Mouse (Mus musculus): ENCODE measurements at regions not wholly inside any gene's neighbourhood (a gene's known extent, or its start where the extent isn't known, plus 50 kb on each side); places are given as distances from the start of the nearest gene placed in this dataset.

DNA sequence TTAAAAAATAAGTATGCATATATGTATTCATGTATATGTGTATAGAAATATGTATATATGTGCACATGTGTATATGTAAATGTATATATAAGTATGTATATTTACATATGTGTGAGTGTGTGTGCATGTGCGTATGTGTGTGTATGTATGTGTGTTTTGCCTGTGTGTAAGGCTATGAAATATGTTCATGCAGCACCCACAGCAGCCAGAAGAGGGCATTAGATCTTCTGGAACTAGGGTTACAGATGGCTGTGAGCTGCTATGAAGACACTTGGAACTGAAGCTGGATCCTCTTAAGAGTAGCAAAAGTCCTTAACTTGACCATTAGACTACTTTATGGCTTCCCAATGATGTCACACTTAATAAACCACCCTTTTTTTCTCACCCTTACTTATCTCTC, 166.2 kb upstream of the Nampt start:
- no peak for DNase-seq

DNA sequence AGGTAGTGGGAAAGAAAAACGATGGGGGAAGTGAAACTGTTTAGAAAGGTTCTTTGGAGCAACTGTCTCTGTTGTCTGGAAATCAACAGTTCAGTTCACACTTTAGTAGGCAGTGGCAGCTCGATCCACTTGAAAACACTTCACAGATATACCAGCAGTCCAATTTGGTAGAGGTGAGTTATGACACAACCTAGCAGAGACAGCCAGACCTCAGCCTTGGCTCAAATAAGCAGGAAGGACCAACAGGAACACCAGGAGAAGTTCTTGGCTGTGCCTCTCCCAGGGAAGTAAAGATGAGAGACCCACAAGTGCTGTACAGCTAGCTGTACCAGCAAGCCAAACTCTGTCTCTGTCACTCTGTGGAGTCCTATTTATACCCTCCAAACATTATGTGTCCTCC, 163.2 kb upstream of the Nampt start:
- no peak for DNase-seq

- peak; percentile 82 for DNase-seq
Measured at GRCm38 (mm10) chr12:32661782-32662413, 157.4 kb upstream of the Nampt start.

DNA sequence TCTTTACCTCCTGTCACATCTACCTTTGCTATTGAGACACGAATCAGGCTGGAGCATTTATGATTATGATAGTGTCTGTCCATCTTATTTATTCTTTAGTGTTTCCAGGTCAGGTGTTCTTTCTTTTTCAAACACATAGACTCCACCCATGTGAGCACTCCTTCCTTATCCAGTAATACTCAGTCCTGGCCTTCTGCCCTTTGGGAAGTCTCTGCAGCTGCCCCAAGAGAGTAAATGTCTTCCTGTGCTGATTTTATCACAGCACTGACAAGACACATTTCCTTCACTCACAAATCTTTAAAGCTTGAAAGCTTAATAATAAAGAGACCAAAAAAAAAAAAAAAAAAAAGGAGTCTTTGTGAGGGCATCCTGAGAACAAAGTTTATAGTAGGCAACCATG, 153.3 kb upstream of the Nampt start:
- DNase-seq: no peak

GRCm38 (mm10) chr12:32677908-32678307, 141.4 kb upstream of the Nampt start:
- peak; percentile 81 for DNase-seq

- DNase-seq: no peak
Measured at GRCm38 (mm10) chr12:32678756-32679155, 140.6 kb upstream of the Nampt start.

GRCm38 (mm10) chr12:32681910-32682309, 137.4 kb upstream of the Nampt start:
- DNase-seq: peak; percentile 79

DNA sequence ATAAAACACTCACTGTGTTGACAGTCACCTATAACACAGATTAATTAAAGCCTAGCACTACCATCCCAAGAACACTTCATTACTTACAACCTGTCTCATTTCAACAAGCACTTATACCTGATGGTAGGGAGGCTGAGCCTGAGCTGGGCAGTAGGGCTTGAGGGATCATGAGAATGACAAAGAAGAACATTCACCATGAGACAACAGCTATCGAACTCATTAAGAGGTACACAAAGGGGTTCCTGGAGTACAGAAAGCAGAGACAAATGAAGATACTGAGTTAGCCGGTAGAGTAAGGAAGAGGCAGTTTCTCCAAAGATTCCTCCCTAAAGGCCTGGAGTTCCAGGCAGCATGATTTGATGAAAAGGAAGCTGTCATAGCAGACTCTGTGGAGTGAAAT, 136.0 kb upstream of the Nampt start:
- DNase-seq: no peak

DNA sequence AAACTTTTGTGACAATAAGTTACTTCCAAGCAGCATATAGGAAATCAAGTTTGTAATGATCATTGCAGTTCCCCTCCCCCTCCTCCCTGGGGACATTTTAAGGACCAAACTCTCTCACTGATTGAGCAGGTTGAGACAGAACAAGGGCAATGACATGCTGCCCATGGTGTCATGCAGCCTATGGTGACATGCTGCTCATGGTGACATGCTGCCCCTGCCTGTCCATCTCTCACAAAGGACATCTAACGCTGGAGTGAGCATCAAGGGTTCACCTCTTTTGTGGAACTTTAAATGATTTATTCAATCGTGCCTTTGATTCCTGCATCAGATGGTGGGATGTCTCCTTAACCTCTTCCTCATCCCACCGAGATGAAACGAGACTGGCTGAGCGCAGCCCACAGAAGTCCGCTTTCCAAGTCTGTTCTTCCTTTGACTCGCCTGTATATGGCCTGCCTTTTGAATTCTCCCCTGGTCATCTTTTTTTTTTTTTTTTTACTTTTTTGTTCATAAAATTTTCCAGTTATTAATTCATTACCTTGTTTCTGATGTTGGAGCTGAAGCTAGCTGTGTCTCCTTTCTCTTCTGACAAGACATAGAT, 133.5 kb upstream of the Nampt start:
- no peak for DNase-seq

GRCm38 (mm10) chr12:32689361-32689760, 130.0 kb upstream of the Nampt start:
- peak; percentile 66 for DNase-seq

- DNase-seq: no peak
Measured at GRCm38 (mm10) chr12:32690096-32690495, 129.2 kb upstream of the Nampt start.

DNA sequence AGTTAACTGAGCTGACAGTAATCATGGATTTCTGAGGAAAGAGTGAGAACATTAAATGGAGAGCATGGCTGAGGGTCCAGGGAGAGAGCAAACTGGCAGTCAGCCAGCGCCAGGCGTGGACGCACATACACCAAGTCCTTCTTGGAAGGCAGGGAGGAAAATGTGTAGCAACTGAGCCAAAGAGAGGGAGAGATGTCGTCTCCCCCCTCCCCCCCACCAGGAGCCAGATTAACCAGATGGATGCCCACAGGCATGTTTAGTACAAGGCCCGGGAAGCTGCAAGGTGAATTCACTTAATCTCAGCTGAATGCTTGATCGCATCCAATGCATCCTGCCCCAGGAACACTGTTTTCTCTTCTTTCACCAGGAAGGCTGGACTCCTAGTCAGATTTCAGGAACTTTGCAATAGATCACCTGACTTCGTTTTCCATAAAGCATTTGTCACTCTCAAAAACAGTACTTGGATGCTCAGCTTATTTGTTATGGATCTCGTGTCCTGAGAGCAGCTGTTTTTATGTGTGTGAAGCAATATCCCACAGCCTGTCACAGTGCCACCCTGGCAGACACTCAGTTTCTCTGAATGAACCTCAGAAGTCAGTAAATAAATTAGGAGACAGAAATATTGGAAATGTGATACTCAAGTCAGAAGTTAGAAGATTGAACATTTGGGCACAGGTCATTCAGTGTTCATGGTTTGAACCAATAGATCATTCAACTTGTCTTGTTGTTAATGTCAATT, 127.1 kb upstream of the Nampt start:
- DNase-seq: peak; percentile 47

DNA sequence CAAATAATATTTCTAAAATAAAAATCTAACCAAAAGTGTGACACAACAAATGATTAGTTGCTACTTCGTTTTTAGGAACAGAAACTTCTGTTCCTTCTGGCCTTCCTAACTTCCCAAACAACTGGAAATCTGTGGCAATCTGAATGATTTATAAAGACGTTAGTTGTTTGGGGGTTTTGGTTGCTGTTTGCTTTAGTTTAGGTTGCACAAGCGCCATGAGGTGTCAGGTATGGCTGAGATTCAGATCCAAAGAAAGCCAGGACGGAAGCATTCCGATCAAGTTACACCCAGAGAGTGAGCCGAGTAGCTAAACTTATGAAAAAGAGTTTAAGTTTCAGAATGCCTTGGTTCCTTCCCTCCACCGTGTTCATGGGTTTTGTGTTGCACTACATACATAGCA, 126.4 kb upstream of the Nampt start:
- DNase-seq: no peak

DNA sequence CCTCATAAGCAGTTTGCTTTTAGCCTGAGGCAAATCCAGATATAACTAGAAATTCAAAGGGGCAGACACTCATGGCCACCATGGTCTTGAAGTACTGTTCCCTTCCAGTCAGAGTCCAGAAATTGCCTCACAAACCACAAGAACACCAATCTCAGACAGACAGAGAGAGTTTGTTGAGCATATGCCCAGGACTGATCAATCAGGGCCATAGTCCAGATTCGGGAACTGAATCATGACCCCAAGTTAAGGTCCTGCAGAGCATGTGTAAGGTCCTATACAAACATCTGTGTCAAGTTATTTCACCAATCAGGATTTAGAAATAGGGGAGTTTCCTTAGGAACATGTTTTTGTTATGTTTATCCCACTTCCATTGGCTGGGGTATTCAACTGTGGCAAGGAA, 125.7 kb upstream of the Nampt start:
- no peak for DNase-seq

- DNase-seq: no peak
Measured at GRCm38 (mm10) chr12:32696832-32697231, 122.5 kb upstream of the Nampt start.

GRCm38 (mm10) chr12:32709188-32709587, 110.2 kb upstream of the Nampt start:
- no peak for DNase-seq

GRCm38 (mm10) chr12:32717129-32717921, 102.0 kb upstream of the Nampt start:
- DNase-seq: peak; percentile 84

DNA sequence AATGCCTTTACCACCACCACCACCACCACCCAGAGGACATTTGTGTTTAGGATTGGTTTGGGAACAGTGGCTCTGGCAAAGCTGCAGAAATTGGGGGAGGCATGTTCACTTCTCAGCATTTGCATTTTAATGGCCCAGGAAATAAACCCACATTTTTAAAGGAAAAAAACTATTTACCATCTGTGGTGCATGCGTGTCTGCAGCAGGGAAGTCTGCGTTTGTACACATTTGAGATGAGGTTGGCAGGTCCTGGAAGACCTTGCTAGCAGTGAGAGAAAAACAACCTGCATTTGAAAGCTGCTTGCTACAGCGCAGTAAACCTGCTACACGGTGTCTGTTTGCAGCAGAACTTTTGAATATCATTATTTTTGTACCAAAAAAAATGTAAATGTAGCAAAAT, 100.1 kb upstream of the Nampt start:
- no peak for DNase-seq

DNA sequence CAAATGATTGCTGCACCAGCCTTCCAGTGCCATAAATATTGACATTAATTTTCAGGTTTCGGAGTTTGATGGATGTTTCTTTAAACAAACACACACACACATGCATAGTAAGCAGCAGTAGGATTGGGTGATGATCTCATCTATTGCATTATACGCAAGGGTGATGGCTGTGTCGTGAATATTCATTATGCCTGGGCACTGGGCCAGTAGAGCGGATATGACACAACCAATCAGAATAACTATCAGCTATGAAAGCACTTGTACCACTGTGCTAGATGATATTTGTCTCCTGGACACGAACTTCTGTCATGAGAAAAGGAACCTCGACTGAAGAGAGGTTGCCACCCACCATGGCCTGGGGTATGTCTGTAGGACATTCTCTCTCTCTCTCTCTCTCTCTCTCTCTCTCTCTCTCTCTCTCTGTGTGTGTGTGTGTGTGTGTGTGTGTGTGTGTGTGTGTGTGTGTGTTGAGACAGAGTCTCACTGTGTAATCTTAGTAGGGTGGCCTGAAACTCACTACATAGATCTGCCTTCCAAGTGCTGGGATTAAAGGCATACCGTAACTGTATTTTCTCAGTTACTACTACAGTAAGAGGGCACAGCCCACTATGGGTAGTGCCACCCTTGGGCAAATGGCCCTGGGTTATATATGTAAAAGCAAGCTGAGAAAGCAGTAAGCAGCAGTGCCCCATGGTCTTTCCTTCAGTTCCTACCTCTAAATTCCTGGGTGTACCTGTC, 94.7 kb upstream of the Nampt start:
- no peak for DNase-seq

GRCm38 (mm10) chr12:32727539-32727938, 91.8 kb upstream of the Nampt start:
- DNase-seq: no peak

DNA sequence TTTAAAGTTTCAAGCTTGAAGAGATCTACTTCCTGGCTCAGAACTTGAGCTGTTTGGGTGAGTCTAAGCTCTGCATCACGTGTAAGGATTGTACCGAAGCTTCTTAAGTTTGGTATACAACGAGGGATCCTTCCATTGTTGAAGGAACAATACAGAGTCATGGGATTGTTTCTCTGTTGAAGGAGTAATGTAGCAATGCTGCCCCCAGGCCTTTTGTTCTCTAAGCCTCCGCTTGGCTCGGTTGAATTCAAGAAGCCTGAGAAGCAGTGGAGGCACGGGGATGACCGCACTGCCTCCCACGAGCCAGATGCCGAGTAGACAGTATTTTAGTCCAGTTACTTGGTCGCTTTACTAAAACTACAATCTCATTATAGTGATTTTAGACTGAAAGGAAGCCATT, 90.9 kb upstream of the Nampt start:
- no peak for DNase-seq

DNA sequence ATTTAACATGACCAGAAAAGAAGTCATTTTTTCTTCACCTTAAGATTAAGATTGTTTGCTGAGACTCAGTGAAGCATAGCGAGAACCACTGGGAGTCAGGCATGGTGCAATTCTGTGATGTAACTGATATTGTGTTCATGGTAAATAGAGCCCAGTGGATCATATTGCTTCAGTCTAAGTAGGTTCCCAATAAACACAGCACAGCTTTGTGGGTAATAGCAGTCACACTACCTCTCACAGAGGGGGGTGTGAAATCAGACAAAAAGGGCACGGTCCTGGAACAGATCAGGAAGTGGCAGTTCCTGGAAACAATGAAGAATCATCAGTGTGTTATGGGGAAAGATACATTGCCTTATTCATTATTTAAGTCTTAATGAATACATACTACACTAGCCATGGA, 84.1 kb upstream of the Nampt start:
- DNase-seq: no peak

GRCm38 (mm10) chr12:32741465-32741864, 77.9 kb upstream of the Nampt start:
- DNase-seq: no peak
